Mouse (Mus musculus): Measurements from ENCODE around the gene Defb22. TPM values are rescaled to one million over a fixed set of nuclear protein-coding genes. Genes with fewer than 3 reads are reported as not detected.

Gene Defb22
- polyA plus RNA-seq, 1 experiment from 2014 or later = not detected

GRCm38 (mm10) chr2:152436405-152436901 is 53.5 kb downstream of the Defb22 start:
- Histone ChIP-seq H3K9me3 (ENCODE audit: control insufficient read depth, low read length) (no peaks in the 10 kb centered on the region), H3K9ac (ENCODE audit: low read depth, low read length) (no peak overlapping the region), H3K27me3 (replicated peaks; ENCODE audit: control insufficient read depth, insufficient read depth, low read length) (no peaks in the 10 kb centered on the region; the same call in 1 of the 2 replicates), H3K27ac (ENCODE audit: low read depth, low read length) (no peak overlapping the region), H3K36me3 (ENCODE audit: control insufficient read depth, insufficient read depth, low read length) (no peaks in the 10 kb centered on the region), H3K4me3 (ENCODE audit: low read depth, low read length) (no peak overlapping the region), H3K4me2 (no peak overlapping the region), H3K4me1 (replicated peaks; ENCODE audit: control insufficient read depth, insufficient read depth, low read length) (peaks cover 14% of the 10 kb centered on the region)
- ATAC-seq (replicated peaks; ENCODE audit: low FRiP score) (no peak), DNase-seq (ENCODE audit: low spot score) (no peak)
- 57% methylated on average over 7 of the region's 7 CpGs for WGBS

Other genes with a start within 250 kb of the Defb22 start
- gene Tbc1d20, start 196.3 kb downstream of the Defb22 start, polyA plus RNA-seq (2014; fragmentation: Nextera tagmentation; extraction: Ambion mirVana) = 25.1 and 25.9 TPM in 2 replicates
- 104 and 105 TPM in 2 replicates for gene Rbck1, start 157.5 kb downstream of the Defb22 start, polyA plus RNA-seq (2014; fragmentation: Nextera tagmentation; extraction: Ambion mirVana)
- 13.9 and 18.1 TPM in 2 replicates for gene Trib3, start 146.1 kb downstream of the Defb22 start, polyA plus RNA-seq (2014; fragmentation: Nextera tagmentation; extraction: Ambion mirVana)
- 0.45 and 0.49 TPM in 2 replicates for gene Nrsn2, start 113.5 kb downstream of the Defb22 start, polyA plus RNA-seq (2014; fragmentation: Nextera tagmentation; extraction: Ambion mirVana)
- gene Sox12, start 92.1 kb downstream of the Defb22 start, polyA plus RNA-seq (2014; fragmentation: Nextera tagmentation; extraction: Ambion mirVana) = 8.5 and 9.8 TPM in 2 replicates
- gene Zcchc3, start 75.1 kb downstream of the Defb22 start, polyA plus RNA-seq (2014; fragmentation: Nextera tagmentation; extraction: Ambion mirVana) = 41.6 and 44.6 TPM in 2 replicates
- gene 6820408C15Rik, start 74.6 kb downstream of the Defb22 start, polyA plus RNA-seq (2014; fragmentation: Nextera tagmentation; extraction: Ambion mirVana) = 0.31 and 1.1 TPM in 2 replicates
- not detected in 2 replicates for gene Defb23, start 25.5 kb downstream of the Defb22 start, polyA plus RNA-seq (2014; fragmentation: Nextera tagmentation; extraction: Ambion mirVana)
- gene Defb20, start 13.1 kb downstream of the Defb22 start, polyA plus RNA-seq (2014; fragmentation: Nextera tagmentation; extraction: Ambion mirVana) = not detected in 2 replicates
- gene Defb26, start 21.6 kb upstream of the Defb22 start, polyA plus RNA-seq (2014; fragmentation: Nextera tagmentation; extraction: Ambion mirVana) = not detected in 2 replicates
- gene Defb28, start 28.1 kb upstream of the Defb22 start, polyA plus RNA-seq (2014; fragmentation: Nextera tagmentation; extraction: Ambion mirVana) = not detected in 2 replicates
- gene Defb29, start 50.0 kb upstream of the Defb22 start, polyA plus RNA-seq (2014; fragmentation: Nextera tagmentation; extraction: Ambion mirVana) = not detected in 2 replicates
- gene Gm17416, start 79.2 kb upstream of the Defb22 start, polyA plus RNA-seq (2014; fragmentation: Nextera tagmentation; extraction: Ambion mirVana) = not detected in 2 replicates
- not detected in 2 replicates for gene Defb21, start 82.6 kb upstream of the Defb22 start, polyA plus RNA-seq (2014; fragmentation: Nextera tagmentation; extraction: Ambion mirVana)
- not detected in 2 replicates for gene Defb19, start 90.2 kb upstream of the Defb22 start, polyA plus RNA-seq (2014; fragmentation: Nextera tagmentation; extraction: Ambion mirVana)
- gene Defb45, start 109.3 kb upstream of the Defb22 start, polyA plus RNA-seq (2014; fragmentation: Nextera tagmentation; extraction: Ambion mirVana) = not detected in 2 replicates
- not detected in 2 replicates for gene Defb36, start 114.2 kb upstream of the Defb22 start, polyA plus RNA-seq (2014; fragmentation: Nextera tagmentation; extraction: Ambion mirVana)
- not detected in 2 replicates for gene Defb25, start 132.9 kb upstream of the Defb22 start, polyA plus RNA-seq (2014; fragmentation: Nextera tagmentation; extraction: Ambion mirVana)
- gene Rem1, start 136.8 kb upstream of the Defb22 start, polyA plus RNA-seq (2014; fragmentation: Nextera tagmentation; extraction: Ambion mirVana) = 1.2 and 1.6 TPM in 2 replicates
- gene H13, start 179.3 kb upstream of the Defb22 start, polyA plus RNA-seq (2014; fragmentation: Nextera tagmentation; extraction: Ambion mirVana) = 88.6 and 92.1 TPM in 2 replicates
- 31.5 and 37.1 TPM in 2 replicates for gene Mcts2, start 196.9 kb upstream of the Defb22 start, polyA plus RNA-seq (2014; fragmentation: Nextera tagmentation; extraction: Ambion mirVana)
- gene Id1, start 246.1 kb upstream of the Defb22 start, polyA plus RNA-seq (2014; fragmentation: Nextera tagmentation; extraction: Ambion mirVana) = 52.7 and 56.3 TPM in 2 replicates

Data from liver, embryonic 11.5 days (tissue).